Mouse (Mus musculus) ES-E14 (cell line): ENCODE data around the gene Zranb3. TPM values are rescaled to one million over a fixed set of nuclear protein-coding genes. Genes with fewer than 3 reads are reported as not detected.

Experiments
- DNase-seq: peaks from one replicate; pipeline ENCODE4 v3.0.0-alpha.2; 2013; ENCODE audit warnings: low read depth, low spot score
- H3K27ac ChIP-seq: 2 replicates; pipeline ENCODE4 v1.5.1; 2012; ENCODE audit warnings: low read depth, mild to moderate bottlenecking, low read length, moderate library complexity, mixed read lengths; ENCODE audit not compliant: poor library complexity, insufficient read depth, severe bottlenecking
- H3K36me3 ChIP-seq: 2 replicates; pipeline ENCODE4 v1.6.1; 2012; ENCODE audit warnings: mild to moderate bottlenecking, low read length, moderate library complexity, mixed read lengths; ENCODE audit not compliant: control insufficient read depth, poor library complexity, insufficient read depth, severe bottlenecking
- H3K4me1 ChIP-seq, 2 experiments: fragments of 150-350 bp in 1 of 2; sonication (generic) in 1 of 2; 2 replicates each; pipeline ENCODE4 v1.6.1; 2012; ENCODE audit warnings: low read length in 2 of 2, mild to moderate bottlenecking in 1 of 2, mixed read lengths in 1 of 2; ENCODE audit not compliant: control insufficient read depth in 2 of 2, insufficient read depth in 2 of 2, poor library complexity in 1 of 2
- H3K4me3 ChIP-seq, 2 experiments: fragments of 150-350 bp in 1 of 2; sonication (generic) in 1 of 2; 2 replicates each; pipeline ENCODE4 v1.5.1; 2012; ENCODE audit warnings: low read length in 2 of 2, low read depth in 1 of 2, mild to moderate bottlenecking in 1 of 2, mixed read lengths in 1 of 2; ENCODE audit not compliant: insufficient read depth in 1 of 2, poor library complexity in 1 of 2, severe bottlenecking in 1 of 2
- H3K9ac ChIP-seq: 2 replicates; pipeline ENCODE4 v1.6.1; 2012; ENCODE audit warnings: low read depth, mild to moderate bottlenecking, low read length, mixed read lengths; ENCODE audit not compliant: poor library complexity, insufficient read depth, severe bottlenecking
- H3K9me3 ChIP-seq: fragments of 150-350 bp; sonication (generic); 2 replicates; pipeline ENCODE4 v1.6.1; 2012; ENCODE audit warnings: low read depth, mild to moderate bottlenecking, low read length; ENCODE audit not compliant: control insufficient read depth, insufficient read depth
- CHD2 ChIP-seq: IDR thresholded peaks from 2 replicates; pipeline ENCODE4 v1.6.1; 2014; ENCODE audit warnings: mild to moderate bottlenecking, low read depth, low read length, inconsistent platforms
- HCFC1 ChIP-seq: IDR thresholded peaks from 2 replicates; pipeline ENCODE4 v1.6.1; 2012; ENCODE audit warnings: low read length, inconsistent platforms, borderline replicate concordance; ENCODE audit not compliant: insufficient read depth
- MAFK ChIP-seq: IDR thresholded peaks from 2 replicates; pipeline ENCODE4 v1.6.1; 2014; ENCODE audit warnings: mild to moderate bottlenecking, low read depth, low read length, inconsistent platforms; ENCODE audit not compliant: insufficient read depth
- ZC3H11A ChIP-seq: IDR thresholded peaks from 2 replicates; pipeline ENCODE4 v1.6.1; 2012; ENCODE audit warnings: low read depth, mild to moderate bottlenecking, inconsistent platforms, low read length, borderline replicate concordance
- ZNF384 ChIP-seq: IDR thresholded peaks from 2 replicates; pipeline ENCODE4 v1.6.1; 2012; ENCODE audit warnings: low read depth, low read length, inconsistent platforms
- in situ Hi-C, 2 experiments: fragments of 600-800 bp; cut with MboI; formaldehyde crosslinking; loops; one replicate each; pipeline ENCODE4 v1.15.1; 2025; ENCODE audit warnings: low sequenced_read_pairs in 2 of 2, inconsistent platforms in 1 of 2; ENCODE audit not compliant: unreplicated experiment in 2 of 2
- total RNA-seq: library from RNA; depleted of rRNA; stranded (reverse); fragments of 300-350 nt; gene quantifications from 2 replicates; pipeline ENCODE4 v1.2.3, GENCODE M21; 2012

Zranb3 gene
- total RNA-seq, 1 experiment = 19.2 TPM

- Histone ChIP-seq H3K9ac (no peak overlapping the region), H3K36me3 (peaks cover 2% of the 10 kb centered on the region; the same call in 1 of the 2 replicates), H3K4me1 (peaks cover 0 to 8% of the 10 kb centered on the region in 2 experiments; a peak in 1 of 4 replicates), H3K4me3 (no peak overlapping the region), H3K9me3 (no peaks in the 10 kb centered on the region), H3K27ac (no peak overlapping the region)
- in situ Hi-C loops = no loop called here
- DNase-seq = no peak
- TF ChIP-seq MAFK (no peak), ZNF384 (no peak), ZC3H11A (no peak), CHD2 (no peak), HCFC1 (no peak)
Observed at GRCm38 (mm10) chr1:127952276-127952675, 150.6 kb downstream of the Zranb3 start.

GRCm38 (mm10) chr1:127948748-127949147 lies 154.1 kb downstream of the Zranb3 start:
- H3K36me3 ChIP-seq = peaks cover 4% of the 10 kb centered on the region
- DNase-seq = no peak
- peaks cover 0 to 8% of the 10 kb centered on the region in 2 experiments; a peak in 1 of 4 replicates for H3K4me1 ChIP-seq
- no peak overlapping the region for H3K4me3 ChIP-seq
- no peak overlapping the region for H3K9ac ChIP-seq
- no peaks in the 10 kb centered on the region for H3K9me3 ChIP-seq
- in situ Hi-C loops = no loop called here
- TF ChIP-seq MAFK = no peak
- TF ChIP-seq HCFC1 = no peak
- no peak for TF ChIP-seq CHD2
- TF ChIP-seq ZNF384 = no peak
- no peak for TF ChIP-seq ZC3H11A
- no peak overlapping the region for H3K27ac ChIP-seq

- DNase-seq = no peak
- TF ChIP-seq ZC3H11A (no peak), MAFK (no peak), CHD2 (no peak), ZNF384 (no peak), HCFC1 (no peak)
- H3K27ac ChIP-seq = no peak overlapping the region
- no peaks in the 10 kb centered on the region for H3K9me3 ChIP-seq
- H3K9ac ChIP-seq = no peak overlapping the region
- H3K4me3 ChIP-seq = no peak overlapping the region
- in situ Hi-C loops = no loop called here
- peaks cover 10% of the 10 kb centered on the region; the same call in 1 of the 2 replicates for H3K36me3 ChIP-seq
- H3K4me1 ChIP-seq = no peaks in the 10 kb centered on the region; a peak in 1 of 4 replicates
Observed at GRCm38 (mm10) chr1:127946615-127947249, 156.1 kb downstream of the Zranb3 start.

GRCm38 (mm10) chr1:127945696-127946575 lies 156.9 kb downstream of the Zranb3 start:
- Histone ChIP-seq H3K9me3 (no peaks in the 10 kb centered on the region), H3K4me3 (no peak overlapping the region), H3K36me3 (peaks cover 10% of the 10 kb centered on the region; the same call in 1 of the 2 replicates), H3K9ac (no peak overlapping the region), H3K27ac (no peak overlapping the region), H3K4me1 (no peaks in the 10 kb centered on the region)
- DNase-seq = no peak
- TF ChIP-seq ZC3H11A (no peak), MAFK (no peak), HCFC1 (no peak), ZNF384 (no peak), CHD2 (no peak)
- in situ Hi-C loops = no loop called here
